Mouse (Mus musculus): ENCODE measurements around the gene Ctdsp1.

GRCm38 (mm10) chr1:74415143-74415542 lies 23.8 kb downstream of the Ctdsp1 start:
- TF ChIP-seq CTCF (IDR thresholded peaks at IDR 0.05; ENCODE audit: low read depth) (no peak), EP300 (IDR thresholded peaks at IDR 0.05; ENCODE audit: low read depth) (no peak)

Data from liver, embryonic 14.5 days (tissue).